Mouse (Mus musculus): Measurements from ENCODE around the gene Syt1.

The Syt1 gene

GRCm38 (mm10) chr10:108581555-108582396 is 429.0 kb downstream of the Syt1 start:
- intact Hi-C loops (cut with DNase I): no loop called here

- intact Hi-C loops (cut with DNase I): no loop called here
Observed at GRCm38 (mm10) chr10:108580786-108581420, 429.9 kb downstream of the Syt1 start.

GRCm38 (mm10) chr10:108579396-108579795 is 431.4 kb downstream of the Syt1 start:
- intact Hi-C loops (cut with DNase I): no loop called here

- intact Hi-C loops (cut with DNase I): no loop called here
Observed at GRCm38 (mm10) chr10:108577611-108578010, 433.2 kb downstream of the Syt1 start.

GRCm38 (mm10) chr10:108572764-108573163 is 438.0 kb downstream of the Syt1 start:
- intact Hi-C loops (cut with DNase I): no loop called here

GRCm38 (mm10) chr10:108571104-108571503 is 439.7 kb downstream of the Syt1 start:
- intact Hi-C loops (cut with DNase I): no loop called here

- intact Hi-C loops (cut with DNase I): no loop called here
Observed at GRCm38 (mm10) chr10:108569568-108570139, 441.1 kb downstream of the Syt1 start.

GRCm38 (mm10) chr10:108568925-108569324 is 441.9 kb downstream of the Syt1 start:
- intact Hi-C loops (cut with DNase I): no loop called here

- intact Hi-C loops (cut with DNase I): no loop called here
Observed at GRCm38 (mm10) chr10:108568136-108568535, 442.6 kb downstream of the Syt1 start.

- intact Hi-C loops (cut with DNase I): no loop called here
Observed at GRCm38 (mm10) chr10:108567456-108567855, 443.3 kb downstream of the Syt1 start.

- intact Hi-C loops (cut with DNase I): no loop called here
Observed at GRCm38 (mm10) chr10:108559607-108559908, 451.2 kb downstream of the Syt1 start.

- intact Hi-C loops (cut with DNase I): no loop called here
Observed at GRCm38 (mm10) chr10:108558812-108559606, 451.8 kb downstream of the Syt1 start.

- intact Hi-C loops (cut with DNase I): no loop called here
Observed at GRCm38 (mm10) chr10:108552544-108552943, 458.2 kb downstream of the Syt1 start.

- intact Hi-C loops (cut with DNase I): no loop called here
Observed at GRCm38 (mm10) chr10:108545715-108546114, 465.1 kb downstream of the Syt1 start.

- intact Hi-C loops (cut with DNase I): no loop called here
Observed at GRCm38 (mm10) chr10:108541555-108541954, 469.2 kb downstream of the Syt1 start.

- intact Hi-C loops (cut with DNase I): loop anchor here (5.0 kb wide), 1 partner anchor 236 kb away; no protein-coding TSS in a partner anchor
Observed at GRCm38 (mm10) chr10:108538546-108538945, 472.2 kb downstream of the Syt1 start.

GRCm38 (mm10) chr10:108537641-108538040 is 473.1 kb downstream of the Syt1 start:
- intact Hi-C loops (cut with DNase I): loop anchor here (5.0 kb wide), 1 partner anchor 235 kb away; no protein-coding TSS in a partner anchor

GRCm38 (mm10) chr10:108535922-108536321 is 474.9 kb downstream of the Syt1 start:
- intact Hi-C loops (cut with DNase I): loop anchor here (5.0 kb wide), 1 partner anchor 234 kb away; no protein-coding TSS in a partner anchor

- intact Hi-C loops (cut with DNase I): no loop called here
Observed at GRCm38 (mm10) chr10:108534112-108534511, 476.7 kb downstream of the Syt1 start.

- intact Hi-C loops (cut with DNase I): no loop called here
Observed at GRCm38 (mm10) chr10:108532916-108533315, 477.9 kb downstream of the Syt1 start.

- intact Hi-C loops (cut with DNase I): no loop called here
Observed at GRCm38 (mm10) chr10:108532283-108532682, 478.5 kb downstream of the Syt1 start.
